Mouse (Mus musculus) thymus, postnatal 36 days (tissue): ENCODE results near the gene Cnpy3.

Experiments used
- DNase-seq, 2 experiments: peaks; one replicate each; pipeline ENCODE4 v3.0.0; 2022; ENCODE audit warnings: mixed read lengths in 2 of 2

Gene Cnpy3

DNA sequence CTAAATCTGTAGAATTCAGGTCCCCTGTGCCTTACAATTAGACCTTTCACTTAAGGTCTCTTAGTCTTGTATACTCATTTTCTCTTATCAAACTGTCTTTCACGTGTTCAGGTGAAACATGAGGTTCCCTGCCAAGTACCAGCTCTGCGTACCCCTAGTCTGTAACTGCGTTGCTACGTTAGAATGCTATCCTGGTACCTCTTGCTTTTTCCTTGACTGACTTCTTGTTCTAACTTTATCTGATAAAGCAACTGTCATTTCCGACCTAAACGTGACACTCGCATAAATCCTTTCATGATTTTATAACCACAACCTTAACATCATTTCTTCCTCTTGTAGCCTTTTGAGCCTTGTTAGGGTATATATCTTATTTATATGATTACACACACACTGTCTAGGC, 39.6 kb downstream of the Cnpy3 start:
- DNase-seq: no peak

DNA sequence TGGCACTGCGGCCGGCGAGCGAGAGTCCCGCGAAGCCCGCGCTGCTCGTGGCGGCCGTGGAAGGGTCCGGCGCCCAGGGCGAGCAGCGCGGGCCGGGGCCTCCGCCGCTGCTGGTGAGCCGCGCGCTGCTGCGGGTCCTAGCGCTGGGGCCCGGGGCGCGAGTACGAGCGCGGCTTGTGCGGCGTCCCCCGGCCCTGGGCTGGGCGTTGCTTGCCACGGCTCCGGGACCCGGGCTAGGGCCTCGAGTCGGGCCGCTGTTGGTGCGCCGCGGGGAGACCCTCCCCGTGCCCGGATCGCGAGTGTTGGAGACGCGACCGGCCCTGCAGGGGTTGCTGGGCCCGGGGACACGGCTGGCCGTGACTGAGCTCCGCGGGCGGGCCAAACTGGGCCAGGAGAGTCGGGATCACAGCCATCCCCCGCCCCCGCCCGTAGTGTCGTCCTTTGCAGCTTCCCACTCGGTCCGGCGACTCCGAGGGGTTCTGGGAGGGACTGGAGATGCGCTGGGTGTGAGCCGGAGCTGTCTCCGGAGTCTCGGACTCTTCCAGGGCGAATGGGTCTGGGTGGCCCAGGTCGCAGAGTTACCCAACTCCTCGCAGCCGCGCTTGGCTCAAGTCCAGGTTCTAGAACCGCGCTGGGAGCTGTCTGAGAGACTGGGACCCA, 40.3 kb downstream of the Cnpy3 start:
- DNase-seq: peak in 1 of 2 experiments; percentile 57

GRCm38 (mm10) chr17:46710959-46711597, 40.9 kb downstream of the Cnpy3 start, which contains the start of gene Pex6:
Pex6 (plus strand) TSS chr17:46711463.
- peak; percentile 89 to 92 for DNase-seq

DNA sequence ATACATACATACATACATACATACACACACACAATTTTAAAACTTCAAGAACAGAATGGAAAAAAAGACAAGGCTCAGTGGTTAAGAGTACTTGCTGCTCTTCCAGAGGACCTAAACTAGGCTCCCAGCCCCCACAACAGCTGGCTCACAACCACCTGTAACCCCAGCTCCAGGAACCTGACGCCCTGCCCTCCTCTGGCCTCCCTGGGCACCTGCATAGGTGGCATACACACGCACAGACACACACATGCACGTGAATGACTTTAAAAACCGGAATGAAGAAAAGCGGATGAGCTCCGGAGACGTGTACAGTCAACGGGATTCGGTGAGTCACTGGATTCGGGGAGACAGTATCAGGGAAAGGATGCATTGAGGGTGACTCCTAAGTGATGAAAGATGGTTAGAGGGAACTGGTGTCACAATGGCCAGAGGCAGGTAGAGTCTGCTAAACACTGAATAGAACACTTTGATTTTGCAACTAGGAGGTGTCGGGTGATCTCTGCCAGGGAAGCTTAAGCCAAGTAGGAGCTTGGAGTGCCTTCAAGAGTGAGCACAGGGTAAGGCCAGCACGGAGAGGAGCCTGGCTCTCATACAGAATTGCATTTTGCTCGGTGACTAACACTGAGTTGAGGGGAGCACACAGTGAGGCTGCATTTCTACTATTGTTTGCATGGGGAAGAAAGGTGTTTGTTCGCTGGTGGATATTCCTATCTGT, 45.5 kb downstream of the Cnpy3 start:
- no peak for DNase-seq

- peak; percentile 95 to 97 for DNase-seq
These were observed 46.9 kb downstream of the Cnpy3 start, which contains the start of gene Ppp2r5d for GRCm38 (mm10) chr17:46704887-46705835. Ppp2r5d (minus strand) TSS chr17:46705111.

DNA sequence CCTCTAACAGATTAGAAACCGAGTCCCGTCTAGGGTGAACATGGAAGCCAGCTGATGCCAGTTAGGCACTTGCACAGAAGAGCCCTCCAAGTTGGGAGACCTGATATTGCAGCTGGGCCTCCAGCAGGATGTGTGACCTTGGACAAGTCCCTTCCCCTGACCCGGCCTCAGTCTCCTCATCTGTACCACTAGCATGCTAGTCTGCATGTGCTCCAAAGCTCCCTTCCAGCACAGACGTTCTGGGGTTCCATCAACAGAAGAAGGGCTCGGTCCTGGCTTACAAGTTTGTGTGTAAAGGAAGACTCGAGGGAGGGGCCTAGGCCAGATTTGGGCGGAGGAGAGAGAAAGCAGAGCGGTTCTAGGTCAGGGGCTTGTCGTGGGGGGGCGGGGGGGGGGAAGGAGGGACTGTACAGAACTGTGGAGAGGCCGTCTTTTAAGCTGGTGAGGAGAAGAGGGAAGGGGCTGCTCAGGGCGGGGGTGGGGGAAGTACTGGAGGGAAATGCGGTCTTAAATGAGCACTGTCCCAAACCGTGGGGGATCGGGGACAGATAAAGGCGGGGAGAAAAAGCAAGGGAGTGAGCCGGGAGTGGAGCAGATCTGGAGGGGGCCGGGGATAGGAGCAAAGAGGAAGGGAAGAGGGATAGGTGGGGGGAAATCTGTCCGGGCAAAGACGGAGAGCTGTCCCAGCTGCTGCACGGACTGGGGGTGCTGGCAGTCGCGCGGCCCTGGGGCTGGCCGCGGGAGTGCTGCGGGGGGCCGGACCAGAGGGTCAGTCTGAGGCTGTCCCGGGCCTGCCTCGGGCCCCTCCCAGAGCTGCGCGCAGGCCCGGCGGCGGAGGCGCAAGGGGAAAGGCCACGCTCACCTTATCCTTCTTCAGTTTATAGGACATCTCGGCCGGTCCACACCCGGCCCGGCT, 47.8 kb downstream of the Cnpy3 start:
- peak; percentile 30 to 45 for DNase-seq

- no peak for DNase-seq
These were observed 49.5 kb downstream of the Cnpy3 start for GRCm38 (mm10) chr17:46702506-46702905.

- no peak for DNase-seq
These were observed 49.9 kb downstream of the Cnpy3 start for GRCm38 (mm10) chr17:46702100-46702499.

DNA sequence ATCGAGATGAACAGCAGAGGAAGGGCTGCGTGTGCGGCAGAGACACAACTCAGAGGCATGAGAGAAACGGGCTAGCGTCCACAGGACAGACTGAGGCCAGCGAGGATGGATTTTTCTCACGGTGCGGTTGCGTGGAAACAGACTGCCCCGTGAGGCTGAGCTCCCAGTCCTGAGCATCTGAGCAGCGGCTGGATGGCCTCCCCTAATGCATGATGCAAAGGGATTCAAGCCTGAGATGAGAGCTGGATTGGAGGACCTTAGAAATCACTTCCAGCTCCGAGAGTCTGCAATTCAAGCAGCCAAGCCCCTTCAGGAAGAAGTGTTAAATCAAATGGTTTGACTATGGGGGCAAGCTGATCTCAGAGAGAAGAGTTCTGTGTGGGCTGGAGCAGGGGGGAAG, 50.5 kb downstream of the Cnpy3 start:
- no peak for DNase-seq

DNA sequence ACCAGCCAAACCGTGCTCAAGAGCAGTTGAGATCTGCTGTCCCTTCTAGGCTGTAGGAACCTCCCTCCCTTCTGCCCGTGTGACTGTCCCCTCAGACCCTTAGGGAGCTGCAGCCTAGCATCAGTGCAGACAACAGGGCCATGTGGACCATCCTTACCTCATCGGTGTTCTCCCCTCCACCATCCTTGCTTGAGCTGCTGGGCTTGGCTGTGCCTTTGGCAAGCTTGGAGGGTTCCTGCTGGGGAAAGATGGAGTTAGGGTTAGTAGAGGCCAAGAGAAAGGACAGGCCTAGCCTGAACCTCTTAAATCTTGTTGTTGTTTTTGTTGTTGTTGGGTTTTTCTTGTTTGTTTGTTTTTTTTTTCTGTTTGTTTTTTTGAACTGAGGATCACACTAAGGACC, 52.1 kb downstream of the Cnpy3 start:
- DNase-seq: no peak

DNA sequence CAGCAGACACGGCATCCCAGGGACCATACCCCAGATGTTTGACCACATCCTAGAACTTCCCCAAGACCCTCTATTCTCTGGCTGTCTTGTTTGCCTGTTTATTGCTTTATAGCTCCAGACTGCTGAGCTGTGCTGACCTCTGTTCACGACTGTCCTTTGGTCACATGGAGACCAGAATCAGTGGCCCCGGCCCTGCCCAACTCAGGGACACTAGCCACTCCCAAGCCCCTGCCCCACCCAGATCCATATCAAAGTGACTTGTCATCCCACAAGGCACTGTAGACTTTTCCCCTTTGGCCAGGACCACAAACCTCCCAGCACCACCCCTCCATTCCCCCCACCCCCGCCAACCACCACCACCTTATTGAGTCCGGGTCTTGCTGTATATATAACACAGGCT, 52.8 kb downstream of the Cnpy3 start:
- no peak for DNase-seq

DNA sequence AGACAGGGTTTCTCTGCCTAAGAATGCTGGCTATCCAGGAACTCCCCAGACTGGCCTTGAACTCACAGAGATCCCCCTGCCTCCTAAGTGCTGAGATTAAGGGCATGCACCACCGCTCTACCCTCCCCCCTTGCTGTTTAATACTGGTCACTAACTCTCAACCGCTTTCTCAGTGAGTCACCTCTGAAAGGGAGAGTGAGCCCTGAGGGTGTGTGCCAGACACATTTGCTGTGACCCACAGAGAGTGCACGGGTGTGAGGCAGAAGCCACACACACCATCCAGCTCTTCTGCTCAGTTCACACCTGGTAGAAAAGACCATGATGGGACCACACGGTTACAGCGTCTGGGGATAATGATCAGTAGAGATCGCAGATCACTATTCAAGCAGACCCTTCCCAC, 53.5 kb downstream of the Cnpy3 start:
- no peak for DNase-seq

DNA sequence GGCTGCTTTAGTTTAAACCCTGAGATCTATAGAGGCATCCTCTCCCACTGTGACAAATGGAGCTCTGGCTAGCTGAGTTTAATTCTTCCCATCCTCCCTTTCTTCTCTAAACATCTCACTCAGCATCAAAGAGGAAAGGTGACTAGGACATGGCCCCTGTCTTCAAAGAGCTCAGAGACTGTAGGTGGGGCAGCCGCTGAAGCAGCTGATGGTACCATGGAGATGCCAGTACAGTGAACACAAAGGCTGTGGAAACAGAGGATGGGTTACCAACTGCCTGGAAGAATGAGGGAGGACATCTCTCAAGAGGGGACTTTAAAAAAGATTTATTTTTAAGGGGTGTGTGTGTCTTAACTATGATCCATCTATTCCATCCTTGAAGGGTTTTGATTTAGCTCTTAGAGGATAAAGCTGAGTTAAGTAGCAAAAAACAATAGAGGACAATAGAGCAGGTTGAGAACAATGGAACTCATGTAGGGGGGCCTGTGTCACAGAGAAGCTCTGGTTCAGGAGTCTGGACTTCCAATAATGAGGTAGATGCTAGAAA, 57.4 kb downstream of the Cnpy3 start:
- DNase-seq: no peak

GRCm38 (mm10) chr17:46691390-46691789, 60.6 kb downstream of the Cnpy3 start:
- DNase-seq: no peak

GRCm38 (mm10) chr17:46690665-46691064, 61.3 kb downstream of the Cnpy3 start:
- DNase-seq: no peak

DNA sequence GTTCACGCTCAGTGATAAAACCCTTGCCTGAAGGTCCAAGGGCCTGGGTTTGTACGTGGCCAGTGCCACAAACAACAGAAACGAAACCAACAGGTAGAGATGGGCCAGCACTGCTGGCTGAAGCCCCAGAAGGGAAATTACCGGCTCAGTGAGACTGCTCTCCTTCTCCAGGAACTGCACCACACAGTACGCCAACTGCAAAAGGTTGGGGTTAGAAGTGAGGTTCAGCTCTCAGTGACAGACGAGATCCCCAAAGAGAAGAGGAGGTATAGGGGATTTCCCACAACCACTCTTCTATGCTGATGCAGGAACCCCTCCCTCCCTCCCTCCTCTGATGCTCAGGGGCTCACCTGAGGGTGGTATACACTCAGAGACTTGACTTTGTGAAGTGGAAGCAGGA, 66.1 kb downstream of the Cnpy3 start:
- no peak for DNase-seq
